Mouse (Mus musculus) right cerebral cortex, adult 2 months (tissue): ENCODE results near the gene Gps2.

Experiments
- DNase-seq, 2 experiments: peaks; one replicate each; pipeline ENCODE4 v3.0.0; 2021 to 2022; ENCODE audit warnings: low spot score in 2 of 2

Gene Gps2

GRCm38 (mm10) chr11:69913554-69914371, at the start of gene Gps2:
TSS of gene Gps2 (plus strand) at chr11:69913888.
- DNase-seq = peak; percentile 95 to 96

- DNase-seq = no peak
Observed at GRCm38 (mm10) chr11:69864138-69864860, 49.4 kb upstream of the Gps2 start.

- no peak for DNase-seq
Observed at GRCm38 (mm10) chr11:69865561-69865960, 48.1 kb upstream of the Gps2 start.

GRCm38 (mm10) chr11:69867335-69867734, 46.4 kb upstream of the Gps2 start:
- no peak for DNase-seq

- DNase-seq = no peak
Observed at GRCm38 (mm10) chr11:69870289-69871069, 43.2 kb upstream of the Gps2 start.

GRCm38 (mm10) chr11:69871822-69872221, 41.9 kb upstream of the Gps2 start:
- no peak for DNase-seq

- DNase-seq = no peak
Observed at GRCm38 (mm10) chr11:69872451-69872850, 41.2 kb upstream of the Gps2 start.

- DNase-seq = peak in 1 of 2 experiments; percentile 22
Observed at GRCm38 (mm10) chr11:69876186-69876585, 37.5 kb upstream of the Gps2 start.

- peak; percentile 71 to 72 for DNase-seq
Observed at GRCm38 (mm10) chr11:69876867-69877266, 36.8 kb upstream of the Gps2 start.

- DNase-seq = no peak
Observed at GRCm38 (mm10) chr11:69877878-69878277, 35.8 kb upstream of the Gps2 start, which contains the start of gene Tmem95. TSS of gene Tmem95 (minus strand) at chr11:69878018.

GRCm38 (mm10) chr11:69878399-69878798, 35.3 kb upstream of the Gps2 start:
- no peak for DNase-seq

- no peak for DNase-seq
Observed at GRCm38 (mm10) chr11:69878952-69879351, 34.7 kb upstream of the Gps2 start.

- no peak for DNase-seq
Observed at GRCm38 (mm10) chr11:69879711-69880110, 34.0 kb upstream of the Gps2 start.

GRCm38 (mm10) chr11:69880506-69880852, 33.2 kb upstream of the Gps2 start:
- DNase-seq = peak; percentile 37 to 54

GRCm38 (mm10) chr11:69880853-69881603, 32.7 kb upstream of the Gps2 start, which contains the start of gene Kctd11:
TSS of gene Kctd11 (minus strand) at chr11:69881406.
- DNase-seq = peak; percentile 56 to 65

- no peak for DNase-seq
Observed at GRCm38 (mm10) chr11:69881787-69882670, 31.7 kb upstream of the Gps2 start.

GRCm38 (mm10) chr11:69883066-69883465, 30.6 kb upstream of the Gps2 start:
- DNase-seq = peak in 1 of 2 experiments; percentile 16

GRCm38 (mm10) chr11:69883527-69884151, 30.0 kb upstream of the Gps2 start:
- DNase-seq = no peak

GRCm38 (mm10) chr11:69884240-69884639, 29.4 kb upstream of the Gps2 start:
- no peak for DNase-seq

GRCm38 (mm10) chr11:69884663-69885062, 29.0 kb upstream of the Gps2 start:
- DNase-seq = no peak
